Mouse (Mus musculus) c-Kit-positive CD71-negative TER-119-negative erythroid progenitor cells, embryonic 14.5 days (primary cell): ENCODE results near the gene Spata21.

Source experiments
- DNase-seq: peaks from one replicate; pipeline ENCODE4 v3.0.0-alpha.2; 2013; ENCODE audit warnings: low read depth

Spata21 gene

DNA sequence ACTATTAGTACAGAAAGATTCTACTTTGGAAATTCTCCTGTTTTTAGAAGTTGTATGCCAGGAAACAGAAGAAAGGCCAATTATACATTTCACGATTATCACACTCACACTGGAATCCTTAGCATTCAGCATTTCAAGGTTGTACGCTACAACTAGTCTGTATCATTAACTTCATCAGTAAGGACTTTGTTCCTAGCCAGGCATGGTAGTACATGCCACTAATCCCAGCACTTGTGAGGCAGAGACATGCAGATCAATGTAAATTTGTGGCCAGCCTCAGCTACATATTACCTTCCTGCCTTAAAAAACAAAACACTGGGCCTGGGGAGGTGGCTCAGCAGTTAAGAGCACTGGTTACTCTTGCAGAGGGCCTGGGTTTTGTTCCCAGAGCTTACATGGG lies 70.5 kb downstream of the Spata21 start:
- no peak for DNase-seq

DNA sequence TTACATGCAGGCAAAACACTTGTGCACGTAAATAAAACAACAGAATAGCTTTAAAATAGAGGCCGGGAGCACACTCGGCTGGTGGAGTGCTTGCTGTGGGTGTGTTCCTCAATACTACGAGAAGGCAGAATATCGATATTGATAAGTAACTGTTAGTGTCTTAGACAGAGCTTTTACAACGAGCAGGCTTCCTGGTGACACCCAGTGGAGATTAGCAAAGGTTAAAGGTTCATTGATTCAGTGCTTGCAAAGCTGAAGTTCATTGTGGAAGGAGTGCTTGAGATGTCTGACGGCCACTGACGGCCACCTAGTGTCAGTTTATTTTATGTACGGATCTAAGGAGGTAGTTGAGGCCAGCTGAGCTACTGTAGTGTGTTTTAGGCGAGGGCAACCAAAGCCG lies 71.0 kb downstream of the Spata21 start:
- DNase-seq: no peak

DNA sequence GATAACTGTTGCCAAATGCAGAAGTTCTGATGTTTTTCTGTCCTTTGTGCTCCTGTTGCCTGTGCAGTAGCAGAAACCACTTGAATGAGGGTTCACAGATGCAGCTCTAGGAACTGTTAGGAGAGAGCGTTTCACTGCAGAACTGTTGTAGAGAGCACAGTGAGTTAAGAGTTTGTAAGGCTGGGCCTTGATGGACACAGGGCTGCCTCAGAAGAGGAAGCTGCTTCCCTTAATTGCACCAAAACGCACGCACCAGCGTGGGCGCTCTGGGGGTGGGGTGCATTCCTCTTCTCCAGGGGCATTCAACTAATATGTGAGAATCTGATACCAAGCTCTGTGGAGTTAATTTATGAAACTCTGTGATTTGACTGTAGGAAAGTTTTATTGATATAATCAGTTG lies 71.5 kb downstream of the Spata21 start:
- DNase-seq: no peak

DNA sequence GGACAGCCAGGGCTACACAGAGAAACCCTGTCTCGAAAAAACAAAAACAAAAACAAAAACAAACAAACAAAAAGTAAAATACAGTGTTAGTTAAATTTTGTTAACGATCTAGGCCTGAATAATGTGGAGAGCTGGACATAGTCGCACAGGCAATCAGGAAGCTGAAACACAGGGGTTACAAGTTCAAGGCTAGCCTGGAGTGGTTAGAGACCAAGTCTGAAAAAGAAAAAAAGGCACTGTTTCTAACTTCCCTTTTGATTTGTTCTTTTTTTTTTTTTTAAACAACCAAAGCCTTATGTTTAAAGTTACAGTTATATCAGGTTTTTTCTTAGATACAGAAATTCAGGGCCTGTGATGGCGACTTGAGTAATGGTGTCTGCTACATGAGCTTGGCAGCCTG lies 72.1 kb downstream of the Spata21 start:
- DNase-seq: no peak

DNA sequence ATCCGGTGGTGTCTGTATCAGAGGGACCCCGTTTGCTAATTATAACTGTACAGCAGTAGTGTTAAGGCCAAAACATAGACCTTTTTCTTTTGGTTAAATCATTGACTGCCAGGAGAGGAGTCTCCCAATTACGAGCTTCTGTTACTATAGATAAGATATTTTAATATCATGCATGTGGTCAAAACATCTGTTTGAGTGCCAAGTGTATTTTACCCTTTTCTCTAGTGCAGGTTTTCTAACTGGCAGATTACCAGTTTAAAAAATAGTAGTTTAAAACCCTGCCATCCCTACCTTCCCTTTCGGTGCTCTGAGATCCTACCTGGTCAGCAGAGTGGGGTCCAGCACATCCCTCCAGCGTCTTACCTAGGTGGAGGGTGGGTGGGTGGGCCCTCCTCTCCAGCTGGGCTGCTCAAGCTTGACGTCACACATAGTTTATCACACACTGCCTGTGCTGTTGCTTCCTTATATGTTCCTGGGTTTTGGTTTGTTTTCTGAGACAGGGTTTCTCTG lies 73.6 kb downstream of the Spata21 start:
- no peak for DNase-seq
